Mouse (Mus musculus): ENCODE results near the gene Myd88.

The Myd88 gene

GRCm38 (mm10) chr9:119290791-119291190 lies 50.4 kb downstream of the Myd88 start:
- no peak for DNase-seq (ENCODE audit: low read depth)

All from fibroblast of lung, adult 2 months (primary cell).